Mouse (Mus musculus) lung, postnatal 0 days (tissue): ENCODE measurements at regions not wholly inside any gene's neighbourhood (a gene's known extent, or its start where the extent isn't known, plus 50 kb on each side); places are given as distances from the start of the nearest gene placed in this dataset.

Experiments used
- ATAC-seq: fragments of 200-750 bp; cut with Nextera tagmentation; 2 replicates; pipeline ENCODE4 v1.8.0; 2017; ENCODE audit warnings: moderate library complexity
- DNase-seq: peaks from one replicate; pipeline ENCODE4 v3.0.0-alpha.2; 2016; ENCODE audit warnings: low spot score
- H3K27ac ChIP-seq: fragments of 300-500 bp; sonication (generic); 2 replicates; pipeline ENCODE4 v1.5.1; 2014; ENCODE audit warnings: antibody characterized with exemption, mild to moderate bottlenecking, low read length, mixed read lengths
- H3K27me3 ChIP-seq: fragments of 300-500 bp; sonication (generic); replicated peaks from 2 replicates; pipeline ENCODE4 v1.6.1; 2014; ENCODE audit warnings: low read length, mixed read lengths; ENCODE audit not compliant: insufficient read depth
- H3K36me3 ChIP-seq: fragments of 300-500 bp; sonication (generic); 2 replicates; pipeline ENCODE4 v1.6.1; 2014; ENCODE audit warnings: low read length, mixed read lengths; ENCODE audit not compliant: insufficient read depth
- H3K4me1 ChIP-seq: fragments of 300-500 bp; sonication (generic); 2 replicates; pipeline ENCODE4 v1.6.1; 2014; ENCODE audit warnings: antibody characterized with exemption, low read depth, low read length, mixed read lengths; ENCODE audit not compliant: insufficient read depth
- H3K4me2 ChIP-seq: fragments of 300-500 bp; sonication (generic); replicated peaks from 2 replicates; pipeline ENCODE4 v1.6.1; 2014; ENCODE audit warnings: low read depth, mild to moderate bottlenecking, low read length, moderate library complexity, mixed read lengths
- H3K4me3 ChIP-seq: fragments of 300-500 bp; sonication (generic); 2 replicates; pipeline ENCODE4 v1.5.1; 2014; ENCODE audit warnings: low read depth, low read length
- H3K9ac ChIP-seq: fragments of 300-500 bp; sonication (generic); replicated peaks from 2 replicates; pipeline ENCODE4 v1.6.1; 2014; ENCODE audit warnings: low read depth, mild to moderate bottlenecking
- H3K9me3 ChIP-seq: fragments of 300-500 bp; sonication (generic); 2 replicates; pipeline ENCODE4 v1.6.1; 2016; ENCODE audit warnings: low read length, mixed read lengths
- CTCF ChIP-seq: IDR thresholded peaks from 2 replicates; pipeline ENCODE4 v1.5.1; 2016; ENCODE audit warnings: antibody characterized with exemption, mild to moderate bottlenecking
- EP300 ChIP-seq: IDR thresholded peaks from 2 replicates; pipeline ENCODE4 v1.6.1; 2016; ENCODE audit warnings: antibody characterized with exemption, mild to moderate bottlenecking, control low read depth
- WGBS: fragments of 180-500 bp; shearing (Covaris S2); extraction: QIAGEN DNeasy Blood & Tissue Kit; methylation state at CpG from one replicate; pipeline ENCODE4 v1.1.7; 2014; 5-methylcytosine and 5-hydroxymethylcytosine counted together

GRCm38 (mm10) chr12:110385801-110386599 is 60.9 kb upstream of the Ppp2r5c start:
- DNase-seq (no peak), ATAC-seq (no peak)
- Histone ChIP-seq H3K9me3 (no peaks in the 10 kb centered on the region), H3K9ac (no peak overlapping the region), H3K4me3 (no peak overlapping the region), H3K4me1 (no peaks in the 10 kb centered on the region), H3K27ac (no peak overlapping the region), H3K4me2 (no peak overlapping the region), H3K36me3 (no peaks in the 10 kb centered on the region), H3K27me3 (no peaks in the 10 kb centered on the region)
- 79% methylated on average over 20 of the region's 20 CpGs for WGBS
- no peak for TF ChIP-seq CTCF
- TF ChIP-seq EP300, result no peak

GRCm38 (mm10) chr12:110387056-110387455 is 59.9 kb upstream of the Ppp2r5c start:
- TF ChIP-seq EP300 (no peak), CTCF (no peak)
- no peaks in the 10 kb centered on the region for H3K36me3 ChIP-seq
- H3K27me3 ChIP-seq, result no peaks in the 10 kb centered on the region
- no peak overlapping the region for H3K27ac ChIP-seq
- no peaks in the 10 kb centered on the region for H3K4me1 ChIP-seq
- WGBS, result 74% methylated on average over 11 of the region's 11 CpGs
- no peak overlapping the region for H3K4me2 ChIP-seq
- no peak for ATAC-seq
- DNase-seq, result no peak
- no peak overlapping the region for H3K4me3 ChIP-seq
- no peak overlapping the region for H3K9ac ChIP-seq
- no peaks in the 10 kb centered on the region for H3K9me3 ChIP-seq

GRCm38 (mm10) chr12:110387567-110387966 is 59.4 kb upstream of the Ppp2r5c start:
- no peaks in the 10 kb centered on the region for H3K36me3 ChIP-seq
- no peak overlapping the region for H3K27ac ChIP-seq
- no peak for DNase-seq
- no peaks in the 10 kb centered on the region for H3K27me3 ChIP-seq
- WGBS, result 75% methylated on average over 4 of the region's 4 CpGs
- TF ChIP-seq EP300 (no peak), CTCF (no peak)
- no peaks in the 10 kb centered on the region for H3K9me3 ChIP-seq
- no peak overlapping the region for H3K4me2 ChIP-seq
- no peaks in the 10 kb centered on the region for H3K4me1 ChIP-seq
- no peak for ATAC-seq
- no peak overlapping the region for H3K9ac ChIP-seq
- H3K4me3 ChIP-seq, result no peak overlapping the region

- Histone ChIP-seq H3K27me3 (no peaks in the 10 kb centered on the region), H3K4me3 (no peak overlapping the region), H3K4me2 (no peak overlapping the region), H3K27ac (no peak overlapping the region), H3K36me3 (no peaks in the 10 kb centered on the region), H3K4me1 (no peaks in the 10 kb centered on the region), H3K9ac (no peak overlapping the region), H3K9me3 (no peaks in the 10 kb centered on the region)
- DNase-seq (no peak), ATAC-seq (no peak)
- 69% methylated on average over 12 of the region's 12 CpGs for WGBS
- TF ChIP-seq EP300 (no peak), CTCF (no peak)
These were observed 57.5 kb upstream of the Ppp2r5c start for GRCm38 (mm10) chr12:110389439-110389838.

GRCm38 (mm10) chr12:110391464-110391863 is 55.5 kb upstream of the Ppp2r5c start:
- Histone ChIP-seq H3K9me3 (no peaks in the 10 kb centered on the region), H3K27me3 (no peaks in the 10 kb centered on the region), H3K9ac (no peak overlapping the region), H3K4me3 (no peak overlapping the region), H3K4me1 (no peaks in the 10 kb centered on the region), H3K27ac (no peak overlapping the region), H3K36me3 (no peaks in the 10 kb centered on the region), H3K4me2 (no peak overlapping the region)
- 64% methylated on average over 8 of the region's 8 CpGs for WGBS
- no peak for TF ChIP-seq CTCF
- TF ChIP-seq EP300, result no peak
- DNase-seq (no peak), ATAC-seq (no peak)

GRCm38 (mm10) chr12:110393555-110393954 is 53.4 kb upstream of the Ppp2r5c start:
- no peak for ATAC-seq
- no peaks in the 10 kb centered on the region for H3K27me3 ChIP-seq
- 76% methylated on average over 7 of the region's 7 CpGs for WGBS
- H3K4me1 ChIP-seq, result no peaks in the 10 kb centered on the region
- no peak overlapping the region for H3K27ac ChIP-seq
- DNase-seq, result no peak
- TF ChIP-seq CTCF (no peak), EP300 (no peak)
- no peaks in the 10 kb centered on the region for H3K36me3 ChIP-seq
- H3K4me2 ChIP-seq, result no peak overlapping the region
- H3K4me3 ChIP-seq, result no peak overlapping the region
- no peak overlapping the region for H3K9ac ChIP-seq
- no peaks in the 10 kb centered on the region for H3K9me3 ChIP-seq
